Mouse (Mus musculus): ENCODE results near the gene Ntsr2. TPM values are rescaled to one million over a fixed set of nuclear protein-coding genes. Genes with fewer than 3 reads are reported as not detected.

Ntsr2 gene
- polyA plus RNA-seq, 1 experiment from 2014 or later: 0.26 TPM

- Histone ChIP-seq H3K9me3 (replicated peaks) (no peaks in the 10 kb centered on the region), H3K36me3 (no peaks in the 10 kb centered on the region), H3K4me1 (no peaks in the 10 kb centered on the region), H3K27me3 (no peaks in the 10 kb centered on the region), H3K4me3 (replicated peaks) (no peak overlapping the region), H3K9ac (no peak overlapping the region), H3K27ac (no peak overlapping the region), H3K4me2 (no peak overlapping the region)
- WGBS: 61% methylated on average over 14 of the region's 14 CpGs
- ATAC-seq (replicated peaks; ENCODE audit: low FRiP score): no peak
Observed at GRCm38 (mm10) chr12:16634075-16634813, 18.9 kb upstream of the Ntsr2 start.

DNA sequence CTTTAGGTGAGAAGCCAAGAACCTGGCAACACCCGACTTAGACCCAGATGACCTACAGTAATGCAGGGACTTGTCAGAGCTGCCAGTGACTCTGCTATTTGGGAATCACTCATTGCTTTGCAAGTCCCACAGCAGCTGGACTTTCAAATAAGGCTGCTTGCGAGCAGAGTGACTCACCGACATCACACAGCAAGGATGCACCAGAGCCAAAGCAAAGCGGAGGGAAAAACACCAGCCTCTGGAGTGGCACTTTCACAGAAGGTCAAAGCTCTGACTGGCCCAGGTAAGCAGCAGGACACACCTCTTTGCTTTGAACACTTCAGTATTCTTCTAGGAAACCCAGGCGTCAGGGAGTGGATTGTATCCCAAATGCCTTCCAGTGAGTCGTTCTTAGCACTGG, 17.4 kb upstream of the Ntsr2 start:
- no peaks in the 10 kb centered on the region for H3K36me3 ChIP-seq
- ATAC-seq (replicated peaks; ENCODE audit: low FRiP score): no peak
- 73% methylated on average over 6 of the region's 6 CpGs for WGBS
- no peaks in the 10 kb centered on the region for H3K4me1 ChIP-seq
- H3K27me3 ChIP-seq: no peaks in the 10 kb centered on the region
- H3K9me3 ChIP-seq (replicated peaks): no peaks in the 10 kb centered on the region
- no peak overlapping the region for H3K9ac ChIP-seq
- H3K4me2 ChIP-seq: no peak overlapping the region
- no peak overlapping the region for H3K27ac ChIP-seq
- H3K4me3 ChIP-seq (replicated peaks): no peak overlapping the region

- Histone ChIP-seq H3K4me3 (replicated peaks) (no peak overlapping the region), H3K36me3 (no peaks in the 10 kb centered on the region), H3K27me3 (no peaks in the 10 kb centered on the region), H3K9ac (no peak overlapping the region), H3K9me3 (replicated peaks) (no peaks in the 10 kb centered on the region), H3K4me1 (0 out of 2 replicates have a peak, but pooled peaks cover 3% of the 10 kb centered on the region), H3K4me2 (no peak overlapping the region), H3K27ac (no peak overlapping the region)
- 70% methylated on average over 12 of the region's 12 CpGs for WGBS
- ATAC-seq (replicated peaks; ENCODE audit: low FRiP score): no peak
Observed at GRCm38 (mm10) chr12:16639078-16639771, 14.0 kb upstream of the Ntsr2 start.

GRCm38 (mm10) chr12:16640075-16640474, 13.1 kb upstream of the Ntsr2 start:
- Histone ChIP-seq H3K27ac (no peak overlapping the region), H3K9ac (no peak overlapping the region), H3K9me3 (replicated peaks) (no peaks in the 10 kb centered on the region), H3K36me3 (no peaks in the 10 kb centered on the region), H3K4me3 (replicated peaks) (no peak overlapping the region), H3K27me3 (no peaks in the 10 kb centered on the region), H3K4me1 (0 out of 2 replicates have a peak, but pooled peaks cover 4% of the 10 kb centered on the region), H3K4me2 (no peak overlapping the region)
- no peak for ATAC-seq (replicated peaks; ENCODE audit: low FRiP score)
- 84% methylated on average over 6 of the region's 6 CpGs for WGBS

DNA sequence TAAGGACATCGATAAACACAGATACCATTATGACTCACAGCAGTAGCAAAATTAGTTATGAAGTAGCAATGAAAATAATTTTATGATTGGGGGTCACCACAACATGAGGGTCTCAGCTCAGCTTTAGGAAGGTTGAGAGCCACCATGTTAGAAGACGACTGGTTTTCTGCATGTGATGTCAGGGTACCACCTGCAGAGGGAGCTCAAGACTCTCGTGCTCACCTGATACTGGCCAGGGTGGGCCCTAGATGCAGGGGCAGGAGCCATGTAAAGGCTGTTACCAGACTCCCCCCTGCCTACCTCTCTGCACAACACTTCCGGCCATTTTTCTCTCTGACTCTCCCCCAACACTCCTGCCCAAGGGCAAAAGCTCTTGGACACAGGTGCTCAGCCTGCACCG, 11.2 kb upstream of the Ntsr2 start:
- ATAC-seq (replicated peaks; ENCODE audit: low FRiP score): no peak
- H3K4me1 ChIP-seq: 0 out of 2 replicates have a peak, but pooled peaks cover 4% of the 10 kb centered on the region
- no peaks in the 10 kb centered on the region for H3K27me3 ChIP-seq
- H3K4me3 ChIP-seq (replicated peaks): no peak overlapping the region
- 53% methylated on average over 5 of the region's 5 CpGs for WGBS
- no peak overlapping the region for H3K9ac ChIP-seq
- no peak overlapping the region for H3K27ac ChIP-seq
- H3K9me3 ChIP-seq (replicated peaks): no peaks in the 10 kb centered on the region
- H3K36me3 ChIP-seq: no peaks in the 10 kb centered on the region
- H3K4me2 ChIP-seq: no peak overlapping the region

GRCm38 (mm10) chr12:16643508-16644345, 9.5 kb upstream of the Ntsr2 start:
- WGBS: 55% methylated on average over 12 of the region's 12 CpGs
- Histone ChIP-seq H3K9ac (no peak overlapping the region), H3K36me3 (no peaks in the 10 kb centered on the region), H3K4me1 (0 out of 2 replicates have a peak, but pooled peaks cover 4% of the 10 kb centered on the region), H3K9me3 (replicated peaks) (no peaks in the 10 kb centered on the region), H3K27ac (no peak overlapping the region), H3K4me2 (no peak overlapping the region), H3K4me3 (replicated peaks) (no peak overlapping the region), H3K27me3 (no peaks in the 10 kb centered on the region)
- no peak for ATAC-seq (replicated peaks; ENCODE audit: low FRiP score)

- Histone ChIP-seq H3K9me3 (replicated peaks) (no peaks in the 10 kb centered on the region), H3K36me3 (no peaks in the 10 kb centered on the region), H3K4me3 (replicated peaks) (no peak overlapping the region), H3K9ac (no peak overlapping the region), H3K4me2 (no peak overlapping the region), H3K27me3 (no peaks in the 10 kb centered on the region), H3K4me1 (0 out of 2 replicates have a peak, but pooled peaks cover 4% of the 10 kb centered on the region), H3K27ac (no peak overlapping the region)
- WGBS: 56% methylated on average over 8 of the region's 8 CpGs
- no peak for ATAC-seq (replicated peaks; ENCODE audit: low FRiP score)
Observed at GRCm38 (mm10) chr12:16644698-16645097, 8.5 kb upstream of the Ntsr2 start.

DNA sequence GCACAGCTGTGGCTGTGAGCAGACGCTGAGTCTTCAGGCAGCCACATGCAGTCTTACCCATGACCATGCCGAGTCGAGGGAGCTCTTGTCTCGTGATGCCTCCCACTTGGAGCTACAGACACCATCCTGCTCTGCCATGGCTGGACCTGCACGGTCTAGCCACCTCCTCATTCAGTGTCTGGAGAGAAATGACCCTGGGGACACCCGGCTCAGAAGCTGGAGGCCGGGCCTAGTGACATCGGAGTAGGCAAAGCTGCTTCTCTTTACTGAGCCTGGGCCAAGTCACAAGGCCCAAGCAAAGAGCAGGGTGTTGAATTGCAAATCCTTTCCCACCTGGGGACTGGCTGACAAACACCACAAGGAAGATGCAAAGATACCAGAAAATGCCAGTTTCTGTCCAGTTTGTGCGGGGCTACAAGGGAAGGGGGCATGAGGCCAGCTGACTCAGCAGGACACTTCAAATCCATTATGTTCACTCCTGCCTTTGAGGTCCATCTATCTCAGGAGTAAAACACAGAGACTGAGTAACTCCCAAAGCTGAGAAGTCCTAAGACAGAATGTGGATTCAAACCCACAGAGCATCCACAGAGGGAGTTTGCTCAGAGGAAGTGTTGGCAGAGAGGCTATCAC, 6.3 kb upstream of the Ntsr2 start:
- H3K4me2 ChIP-seq: no peak overlapping the region
- no peaks in the 10 kb centered on the region for H3K9me3 ChIP-seq (replicated peaks)
- 53% methylated on average over 9 of the region's 9 CpGs for whole genome bisulfite sequencing
- H3K4me3 ChIP-seq (replicated peaks): no peak overlapping the region
- H3K4me1 ChIP-seq: 0 out of 2 replicates have a peak, but pooled peaks cover 4% of the 10 kb centered on the region
- H3K27ac ChIP-seq: no peak overlapping the region
- H3K36me3 ChIP-seq: no peaks in the 10 kb centered on the region
- H3K27me3 ChIP-seq: peaks cover 7% of the 10 kb centered on the region; the same call in 1 of the 2 replicates
- no peak overlapping the region for H3K9ac ChIP-seq
- ATAC-seq (replicated peaks; ENCODE audit: low FRiP score): no peak

DNA sequence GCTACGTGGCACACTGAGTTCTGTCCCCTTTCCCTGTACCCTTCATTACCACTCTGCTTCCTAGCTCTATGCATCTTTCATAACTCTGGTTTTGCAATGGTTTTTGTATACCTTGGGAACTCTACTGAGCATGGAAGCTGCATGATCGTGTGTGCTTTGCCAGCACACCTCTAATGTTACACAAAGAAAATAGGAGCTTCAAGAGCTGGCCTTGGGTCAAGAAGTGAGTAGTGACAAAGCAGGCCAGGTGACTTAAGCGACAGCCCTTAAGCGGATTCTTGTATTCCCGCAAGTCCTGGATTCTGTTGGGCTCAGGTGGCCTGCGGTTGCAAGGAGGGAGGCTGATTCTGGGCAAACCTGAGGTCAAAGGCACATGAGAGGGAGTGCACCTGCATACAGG, 4.9 kb upstream of the Ntsr2 start:
- H3K9me3 ChIP-seq (replicated peaks): no peaks in the 10 kb centered on the region
- peaks cover 20% of the 10 kb centered on the region for H3K27me3 ChIP-seq
- H3K4me2 ChIP-seq: no peak overlapping the region
- H3K9ac ChIP-seq: no peak overlapping the region
- no peak overlapping the region for H3K4me3 ChIP-seq (replicated peaks)
- ATAC-seq (replicated peaks; ENCODE audit: low FRiP score): no peak
- no peak overlapping the region for H3K27ac ChIP-seq
- peaks cover 5% of the 10 kb centered on the region for H3K4me1 ChIP-seq
- H3K36me3 ChIP-seq: no peaks in the 10 kb centered on the region
- 82% methylated on average over 6 of the region's 6 CpGs for WGBS

DNA sequence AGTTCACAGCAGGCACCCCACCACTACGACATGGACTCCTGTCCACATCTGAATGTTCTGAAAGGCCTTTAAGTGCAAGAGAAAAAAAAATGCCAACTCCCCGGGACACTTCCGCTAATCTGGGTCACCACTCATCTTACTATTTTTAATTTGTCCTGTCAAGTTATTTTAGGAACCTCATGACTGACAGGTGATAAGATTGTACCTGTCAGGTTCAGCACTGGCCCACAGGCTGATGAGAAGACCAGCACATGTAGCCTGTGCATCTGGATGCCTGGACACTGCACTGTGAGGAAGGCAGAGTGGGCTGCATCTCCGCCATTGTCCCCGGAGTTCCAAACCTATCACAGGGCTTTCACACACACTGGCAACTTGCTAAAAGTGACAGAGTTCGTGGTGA, 3.4 kb upstream of the Ntsr2 start:
- Histone ChIP-seq H3K9me3 (replicated peaks) (no peaks in the 10 kb centered on the region), H3K36me3 (no peaks in the 10 kb centered on the region), H3K9ac (no peak overlapping the region), H3K4me1 (peaks cover 8% of the 10 kb centered on the region), H3K27me3 (peaks cover 36% of the 10 kb centered on the region), H3K4me2 (no peak overlapping the region), H3K4me3 (replicated peaks) (no peak overlapping the region), H3K27ac (no peak overlapping the region)
- no peak for ATAC-seq (replicated peaks; ENCODE audit: low FRiP score)
- 82% methylated on average over 6 of the region's 6 CpGs for WGBS

- no peak for ATAC-seq (replicated peaks; ENCODE audit: low FRiP score)
Observed at GRCm38 (mm10) chr12:16655604-16656003, 2.4 kb downstream of the Ntsr2 start.

More at GRCm38 (mm10) chr12:16655604-16656003, 2.4 kb downstream of the Ntsr2 start:
- 85% methylated on average over 4 of the region's 4 CpGs for WGBS
- Histone ChIP-seq H3K9me3 (replicated peaks) (no peaks in the 10 kb centered on the region), H3K4me3 (replicated peaks) (no peak overlapping the region), H3K4me2 (no peak overlapping the region), H3K9ac (no peak overlapping the region), H3K4me1 (peaks cover 8% of the 10 kb centered on the region), H3K27ac (no peak overlapping the region), H3K36me3 (no peaks in the 10 kb centered on the region), H3K27me3 (peaks cover 49% of the 10 kb centered on the region)

All from kidney, embryonic 15.5 days (tissue).